Mouse (Mus musculus) cortical plate, adult 2 months (tissue): ENCODE data around the gene Fli1.

Source experiments
- CTCF ChIP-seq: fragments of 200-500 bp; IDR thresholded peaks from 2 replicates; pipeline ENCODE4 v1.5.1; 2011; ENCODE audit warnings: mild to moderate bottlenecking, control low read depth, low read length; ENCODE audit not compliant: insufficient read depth; ENCODE audit errors: extremely low read depth
- POLR2A ChIP-seq: fragments of 200-500 bp; IDR thresholded peaks from 2 replicates; pipeline ENCODE4 v1.6.1; 2011; ENCODE audit warnings: mild to moderate bottlenecking, low read length, control low read depth; ENCODE audit not compliant: insufficient read depth; ENCODE audit errors: extremely low read depth

DNA sequence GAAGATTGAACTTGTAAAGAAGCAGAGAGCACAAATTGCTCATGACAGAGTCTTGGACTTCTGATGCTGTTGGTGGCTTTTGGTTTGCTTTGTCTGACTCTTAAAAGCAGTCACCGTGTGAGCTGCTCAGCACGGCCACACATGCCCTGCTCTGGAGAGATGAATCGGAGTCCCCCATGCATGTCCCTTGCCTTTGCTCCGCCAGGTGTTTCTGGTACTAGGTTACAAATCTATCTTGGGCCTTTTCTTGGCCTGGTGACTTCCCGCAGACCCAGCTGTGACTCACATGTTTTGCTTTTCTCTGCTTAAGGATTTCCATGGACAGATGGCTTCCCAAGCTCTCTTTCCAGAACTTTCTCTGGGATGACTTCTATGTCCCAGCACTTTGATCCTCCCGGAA lies 169.0 kb downstream of the Fli1 start:
- TF ChIP-seq CTCF (no peak), POLR2A (no peak)
